Mouse (Mus musculus) Patski (cell line): ENCODE data around the gene Ces3b. TPM values are rescaled to one million over a fixed set of nuclear protein-coding genes. Genes with fewer than 3 reads are reported as not detected.

Experiments used
- ATAC-seq: fragments of 100-300 bp; one replicate; pipeline ENCODE4 v1.8.0; 2021
- CTCF ChIA-PET: fragments of 350-600 bp; sonication (Branson Sonifier 250); formaldehyde crosslinking; loops from one replicate; lab custom pipeline; 2022; ENCODE audit warnings: inconsistent platforms; lab: Charles Lee
- POLR2A ChIA-PET: fragments of 350-600 bp; sonication (Branson Sonifier 250); formaldehyde crosslinking; loops from one replicate; lab custom pipeline; 2022; ENCODE audit warnings: antibody characterized with exemption, inconsistent platforms; lab: Charles Lee
- DNase-seq: peaks from one replicate; pipeline ENCODE4 v3.0.0-alpha.2; 2011; ENCODE audit warnings: low read depth, low spot score
- H3K27me3 ChIP-seq: fragments of 371-371 bp; one replicate; pipeline ENCODE4 v1.5.1; 2021
- CTCF ChIP-seq: fragments of 100-300 bp; IDR thresholded peaks from one replicate; pipeline ENCODE4 v1.5.1; 2021
- in situ Hi-C: fragments of 300-500 bp; cut with MboI; formaldehyde crosslinking; loops from 3 replicates; pipeline ENCODE4 v1.11.1; 2018; ENCODE audit warnings: low pct_unique_long_range_greater_than_20kb, mixed read lengths
- polyA plus RNA-seq: library from polyadenylated mRNA; unstranded; gene quantifications from one replicate; pipeline ENCODE4 v1.2.3, GENCODE M21; 2021

Gene Ces3b
- polyA plus RNA-seq, 1 experiment from 2014 or later = not detected

GRCm38 (mm10) chr8:105142395-105142794 lies 58.8 kb downstream of the Ces3b start:
- POLR2A ChIA-PET = no interaction called here
- in situ Hi-C loops = no loop called here
- no peak for DNase-seq
- CTCF ChIA-PET = interaction anchor here (5.0 kb wide), 1 partner anchor 77 kb away, joined by 33 read pairs; no protein-coding TSS in a partner anchor
- TF ChIP-seq CTCF = no peak
- H3K27me3 ChIP-seq = peaks cover 3% of the 10 kb centered on the region
- no peak for ATAC-seq

Other genes with a start within 250 kb of the Ces3b start
- not detected for gene Ces2c, start 236.7 kb upstream of the Ces3b start, polyA plus RNA-seq
- not detected for gene Ces2e, start 157.5 kb upstream of the Ces3b start, polyA plus RNA-seq
- gene Ces2f, start 136.4 kb upstream of the Ces3b start, polyA plus RNA-seq = not detected
- not detected for gene Ces2g, start 122.0 kb upstream of the Ces3b start, polyA plus RNA-seq
- gene Ces2h, start 82.9 kb upstream of the Ces3b start, polyA plus RNA-seq = not detected
- gene Ces3a, start 35.2 kb upstream of the Ces3b start, polyA plus RNA-seq = not detected
- gene Ces4a, start 48.0 kb downstream of the Ces3b start, polyA plus RNA-seq = not detected
- 64.4 TPM for gene Cbfb, start 86.9 kb downstream of the Ces3b start, polyA plus RNA-seq
- gene D230025D16Rik, start 141.4 kb downstream of the Ces3b start, polyA plus RNA-seq = 23.1 TPM
- gene B3gnt9, start 171.4 kb downstream of the Ces3b start, polyA plus RNA-seq = 2.1 TPM
- 22.9 TPM for gene Tradd, start 180.9 kb downstream of the Ces3b start, polyA plus RNA-seq
- gene Fbxl8, start 180.9 kb downstream of the Ces3b start, polyA plus RNA-seq = 12.6 TPM
- gene Hsf4, start 186.0 kb downstream of the Ces3b start, polyA plus RNA-seq = 0.12 TPM
- gene Nol3, start 192.4 kb downstream of the Ces3b start, polyA plus RNA-seq = 1.7 TPM
- gene 4931428F04Rik, start 206.1 kb downstream of the Ces3b start, polyA plus RNA-seq = 10.7 TPM
- 2.4 TPM for gene Exoc3l, start 212.3 kb downstream of the Ces3b start, polyA plus RNA-seq
- 72.6 TPM for gene E2f4, start 213.9 kb downstream of the Ces3b start, polyA plus RNA-seq
- 7.2 TPM for gene Elmo3, start 221.8 kb downstream of the Ces3b start, polyA plus RNA-seq
- 0.83 TPM for gene Lrrc29, start 242.5 kb downstream of the Ces3b start, polyA plus RNA-seq
- gene Tmem208, start 242.6 kb downstream of the Ces3b start, polyA plus RNA-seq = 64.8 TPM